Mouse (Mus musculus) myocyte (in vitro differentiated cells): ENCODE results near the gene Yaf2.

Source experiments
- CEBPB ChIP-seq: IDR thresholded peaks from 2 replicates; pipeline ENCODE4 v1.6.1; 2011; ENCODE audit warnings: mild to moderate bottlenecking, moderate library complexity; ENCODE audit not compliant: poor library complexity, insufficient read depth, severe bottlenecking
- E2F4 ChIP-seq: IDR thresholded peaks from one replicate; pipeline ENCODE4 v1.6.1; 2011; ENCODE audit warnings: mild to moderate bottlenecking, control low read depth, moderate library complexity; ENCODE audit not compliant: insufficient read depth
- MAX ChIP-seq: IDR thresholded peaks from one replicate; pipeline ENCODE4 v1.6.1; 2011; ENCODE audit warnings: low read depth, mild to moderate bottlenecking, control low read depth
- MYOG ChIP-seq, 3 experiments: IDR thresholded peaks; one replicate each; pipeline ENCODE4 v1.6.1; 2011; ENCODE audit warnings: control low read depth in 2 of 3, low read depth in 2 of 3, mild to moderate bottlenecking in 2 of 3; ENCODE audit not compliant: insufficient read length in 2 of 3, control insufficient read depth in 1 of 3, insufficient read depth in 1 of 3
- POLR2A ChIP-seq: IDR thresholded peaks from one replicate; pipeline ENCODE4 v1.6.1; 2011; ENCODE audit warnings: low read depth, mild to moderate bottlenecking, control low read depth, moderate library complexity; ENCODE audit not compliant: insufficient read length
- POLR2AphosphoS2 ChIP-seq: IDR thresholded peaks from one replicate; pipeline ENCODE4 v1.6.1; 2011; ENCODE audit warnings: low read depth, control low read depth; ENCODE audit not compliant: insufficient read length
- REST ChIP-seq: IDR thresholded peaks from one replicate; pipeline ENCODE4 v1.6.1; 2011; ENCODE audit warnings: mild to moderate bottlenecking, control low read depth, moderate library complexity; ENCODE audit not compliant: insufficient read depth, insufficient read length
- SRF ChIP-seq: IDR thresholded peaks from one replicate; pipeline ENCODE4 v1.6.1; 2011; ENCODE audit warnings: low read depth; ENCODE audit not compliant: control insufficient read depth, insufficient read length
- TCF12 ChIP-seq: IDR thresholded peaks from one replicate; pipeline ENCODE4 v1.6.1; 2011; ENCODE audit warnings: mild to moderate bottlenecking, control low read depth; ENCODE audit not compliant: poor library complexity, insufficient read depth, severe bottlenecking
- TCF3 ChIP-seq: IDR thresholded peaks from one replicate; pipeline ENCODE4 v1.6.1; 2011; ENCODE audit warnings: low read depth, control low read depth; ENCODE audit not compliant: insufficient read length
- USF1 ChIP-seq: IDR thresholded peaks from one replicate; pipeline ENCODE4 v1.6.1; 2011; ENCODE audit warnings: low read depth, mild to moderate bottlenecking, control low read depth, moderate library complexity

GRCm38 (mm10) chr15:93265728-93266127 lies 71.0 kb downstream of the Yaf2 start:
- no peak for TF ChIP-seq POLR2A
- no peak for TF ChIP-seq POLR2AphosphoS2
- TF ChIP-seq USF1: no peak
- TF ChIP-seq CEBPB: no peak
- TF ChIP-seq TCF12: no peak
- no peak for TF ChIP-seq MYOG (IDR thresholded peaks at IDR 0.05; ENCODE audit: control insufficient read depth in 1 of 3, insufficient read depth in 1 of 3, insufficient read length in 2 of 3, low read depth in 2 of 3)
- no peak for TF ChIP-seq MAX
- no peak for TF ChIP-seq E2F4
- TF ChIP-seq REST: no peak
- TF ChIP-seq SRF: no peak
- no peak for TF ChIP-seq TCF3
